Mouse (Mus musculus): ENCODE measurements around the gene Stk38l.
A peak's percentile ranks its signal among the peaks of the same experiment; 100 is the strongest.
"Not testable (repeated sequence)": the region's sequence is repeated elsewhere in the genome, so short reads cannot be mapped to it uniquely, and the experiment has no call there.

Stk38l gene

DNA sequence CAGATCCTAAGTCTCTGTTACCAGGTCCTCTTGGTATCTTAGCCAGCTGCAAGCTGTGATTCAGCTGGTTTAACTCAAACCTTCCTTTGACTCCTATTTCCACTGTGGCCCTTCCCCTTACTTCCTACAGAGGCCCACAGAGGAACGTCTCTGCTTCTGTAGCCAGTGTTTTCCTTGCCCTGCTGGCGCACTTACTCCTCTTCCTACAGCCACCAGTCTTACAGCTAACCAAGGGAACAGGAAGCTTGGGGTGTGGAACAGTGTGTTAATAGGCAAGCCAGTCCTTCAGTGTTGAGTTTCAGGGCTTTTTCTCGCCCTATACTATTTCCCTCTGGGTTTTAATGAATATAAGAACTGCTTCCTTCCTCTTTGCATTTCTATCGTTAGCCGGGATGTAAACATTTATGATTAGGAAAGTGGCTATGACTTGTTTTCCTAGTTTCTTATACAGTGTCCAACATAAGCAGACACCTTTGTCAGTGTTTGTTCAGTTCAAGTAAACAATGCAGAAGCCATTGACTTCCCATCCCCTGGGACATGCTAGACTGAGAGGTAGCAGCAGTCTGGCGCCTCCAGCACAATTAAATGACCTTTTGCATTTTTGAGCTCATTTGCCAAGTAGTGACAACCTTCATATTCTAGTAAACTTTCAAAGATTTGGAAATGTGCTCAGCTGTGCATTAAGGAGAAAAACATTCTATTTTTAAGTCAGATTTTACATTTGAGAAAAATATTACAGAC, 45.4 kb downstream of the Stk38l start:
- DNase-seq (ENCODE audit: extremely low spot score, low spot score): no peak

DNA sequence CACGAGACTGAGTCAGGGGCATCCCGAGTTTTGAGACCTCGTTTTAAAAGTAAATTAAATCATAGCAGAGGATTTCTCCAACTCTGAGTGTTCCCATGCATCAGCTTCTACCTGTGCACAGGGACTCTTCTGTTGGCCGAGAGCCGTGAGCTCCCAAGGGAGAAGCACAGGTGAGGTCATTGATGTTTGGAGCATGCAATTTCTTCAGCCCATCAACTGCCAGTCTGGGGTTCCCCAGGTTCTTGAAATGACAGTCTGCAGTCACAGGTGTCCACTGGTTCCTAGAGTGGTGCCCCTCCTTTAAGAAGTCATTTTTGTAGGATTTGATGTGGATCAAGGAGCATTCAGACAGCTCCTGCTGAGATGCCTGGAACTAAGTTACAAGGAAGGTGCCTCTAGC, 46.0 kb downstream of the Stk38l start:
- no peak for DNase-seq (ENCODE audit: extremely low spot score, low spot score)

DNA sequence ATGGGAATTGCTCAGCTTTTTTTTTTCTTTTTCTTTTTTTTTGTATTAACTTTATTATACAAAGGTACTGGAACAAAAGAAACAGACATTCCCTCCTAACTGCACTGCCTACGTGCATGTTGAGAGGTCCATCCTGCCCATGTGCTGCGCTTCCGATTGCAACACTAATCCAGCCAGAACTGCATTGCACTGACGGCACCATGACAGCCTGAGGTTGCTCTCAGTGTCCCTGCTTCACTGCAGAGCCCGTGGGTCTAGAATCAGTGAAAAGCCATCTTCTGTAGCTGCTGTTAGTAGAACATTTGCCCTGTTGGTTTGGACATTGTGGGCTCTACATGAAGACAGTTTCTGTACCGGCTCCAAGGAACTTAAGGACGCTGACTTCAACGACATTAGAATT, 51.1 kb downstream of the Stk38l start:
- DNase-seq (ENCODE audit: extremely low spot score, low spot score): not testable (repeated sequence)

DNA sequence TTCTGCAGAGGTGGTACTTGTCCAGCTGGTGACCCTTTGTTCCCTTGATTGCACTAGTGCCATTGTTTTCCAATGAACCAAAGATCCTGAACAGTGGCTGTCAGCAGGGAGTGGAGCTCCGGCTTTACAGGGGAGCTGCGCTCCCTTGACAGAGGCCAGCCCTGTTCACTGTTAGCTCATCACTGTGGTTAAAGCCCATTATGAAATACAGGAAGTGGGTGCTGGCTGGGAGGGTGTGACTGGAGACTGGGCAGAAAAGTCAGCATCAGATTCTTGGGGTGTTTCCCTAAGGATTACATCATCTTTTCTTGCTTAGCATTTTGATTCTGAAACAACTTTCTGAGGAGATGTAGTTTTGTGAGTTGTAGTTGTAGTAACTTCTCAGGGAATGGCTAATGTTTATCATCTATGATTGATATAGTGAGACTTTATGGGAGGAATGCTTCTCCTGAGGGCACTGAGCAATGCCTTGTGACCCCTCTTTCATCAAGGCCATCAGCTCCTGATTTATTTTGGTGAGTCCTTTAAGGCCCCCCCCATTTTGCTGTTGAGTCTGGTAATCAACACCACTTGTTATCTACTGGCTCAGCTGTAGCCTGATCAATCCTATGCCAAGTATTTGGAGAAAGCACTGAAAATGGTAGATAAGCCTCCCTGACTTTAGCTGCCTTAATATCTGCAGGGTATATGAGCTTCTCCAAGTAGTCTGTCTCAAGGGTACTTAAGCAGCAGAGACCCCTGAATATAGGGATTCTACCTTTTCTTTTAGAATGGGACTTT, 52.0 kb downstream of the Stk38l start:
- DNase-seq (ENCODE audit: extremely low spot score, low spot score): no peak

DNA sequence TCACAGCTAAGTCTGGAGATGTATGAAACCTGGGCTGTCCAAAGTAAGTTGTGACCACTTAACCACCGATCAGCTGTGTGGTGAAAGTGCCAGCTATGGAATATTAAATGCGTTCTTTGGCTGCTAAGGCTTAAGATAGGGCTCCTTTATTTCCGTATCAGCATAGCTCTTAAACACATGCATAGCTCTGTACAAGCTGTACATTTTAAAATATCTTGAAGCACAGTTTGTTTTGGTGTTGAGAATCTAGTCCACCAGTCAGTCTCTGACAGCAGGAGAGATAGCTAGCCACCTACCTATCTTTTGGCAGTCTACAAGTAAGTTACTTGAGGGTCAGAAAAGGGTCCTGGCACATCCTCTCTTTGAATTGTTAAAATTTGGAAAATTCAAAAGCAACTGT, 53.3 kb downstream of the Stk38l start:
- no peak for DNase-seq (ENCODE audit: extremely low spot score, low spot score)

DNA sequence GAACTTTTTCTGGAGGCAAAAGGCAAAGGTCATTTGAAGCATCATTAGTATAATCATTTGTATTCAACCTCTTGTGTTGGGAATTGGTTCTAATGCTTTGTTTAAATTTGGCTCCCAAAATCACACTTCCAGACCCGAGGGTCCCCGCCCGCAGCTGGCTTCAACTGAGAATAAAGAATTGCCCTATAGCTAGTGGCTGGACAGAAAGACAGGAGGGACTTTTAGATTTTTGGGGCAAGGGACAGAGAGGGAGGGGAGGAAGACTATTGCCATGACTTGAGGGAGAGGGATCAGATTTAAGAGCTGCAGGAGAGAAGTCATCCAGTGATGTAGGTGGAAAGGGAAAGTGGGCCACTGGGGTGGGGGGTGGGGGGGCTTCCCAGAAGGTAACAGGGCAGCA, 56.8 kb downstream of the Stk38l start:
- DNase-seq (ENCODE audit: extremely low spot score, low spot score): no peak

GRCm38 (mm10) chr6:146793527-146793926, 68.7 kb downstream of the Stk38l start:
- no peak for DNase-seq (ENCODE audit: extremely low spot score, low spot score)

DNA sequence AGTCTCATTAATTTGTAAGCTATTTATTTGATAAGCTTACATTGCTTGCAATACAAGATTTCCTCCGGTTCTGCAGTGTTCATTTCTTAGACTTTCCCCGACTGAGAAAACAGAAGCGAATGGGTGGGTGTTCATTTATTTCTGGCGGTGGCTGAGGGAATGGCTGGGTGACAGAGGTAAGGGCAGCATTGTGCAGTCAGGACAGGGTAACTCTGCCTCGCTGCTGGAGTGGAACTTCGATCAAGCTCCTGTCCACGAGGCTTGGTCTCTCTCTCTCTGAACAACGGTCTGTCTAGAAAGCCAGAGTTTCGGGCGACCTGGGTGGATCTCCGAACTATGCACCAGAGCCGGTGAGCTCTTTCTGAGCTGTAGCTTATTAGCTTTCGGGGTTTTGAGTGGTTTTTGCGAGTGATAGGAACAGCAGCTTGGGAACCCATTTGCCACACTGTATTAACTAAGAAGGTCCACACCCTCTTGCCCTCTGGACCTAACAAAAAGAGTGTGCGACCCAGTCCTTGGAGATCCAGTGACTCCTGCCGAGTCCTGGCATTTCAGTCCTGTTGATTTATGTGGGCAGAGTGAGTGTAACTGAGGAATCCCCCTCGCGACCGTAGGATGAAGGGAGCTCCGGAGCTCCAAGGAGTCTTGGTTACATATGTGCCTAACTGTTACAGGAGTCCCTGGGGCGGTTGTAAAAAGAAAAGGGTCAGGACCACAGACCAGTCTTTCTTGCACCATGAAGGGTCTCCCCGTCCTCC, 70.5 kb downstream of the Stk38l start:
- DNase-seq (ENCODE audit: extremely low spot score, low spot score): no peak

- peak; percentile 82 for DNase-seq (ENCODE audit: extremely low spot score, low spot score)
These were observed 71.2 kb downstream of the Stk38l start, which contains the start of gene Arntl2 for GRCm38 (mm10) chr6:146795924-146796545. Gene Arntl2 (plus strand): TSS chr6:146796055.

DNA sequence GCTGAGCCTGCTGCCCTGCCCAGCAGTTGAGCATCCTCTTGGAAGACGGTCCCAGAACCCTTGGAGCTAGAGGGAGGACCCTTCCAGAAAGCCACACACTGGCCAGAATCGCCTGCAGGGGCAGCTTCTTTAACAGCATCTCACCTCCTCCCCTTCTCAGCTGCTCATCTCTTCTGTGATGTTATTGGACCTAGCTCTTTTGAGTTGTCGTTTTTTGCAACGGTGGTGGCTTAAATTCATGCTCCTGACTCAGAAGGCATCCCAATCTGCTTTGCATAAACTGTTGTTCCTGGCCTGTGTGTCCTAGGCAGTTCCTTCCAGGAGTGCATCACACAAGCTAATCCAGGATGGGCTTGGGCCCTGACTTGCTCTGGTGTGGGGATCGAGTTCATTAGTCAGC, 72.7 kb downstream of the Stk38l start:
- DNase-seq (ENCODE audit: extremely low spot score, low spot score): no peak

DNA sequence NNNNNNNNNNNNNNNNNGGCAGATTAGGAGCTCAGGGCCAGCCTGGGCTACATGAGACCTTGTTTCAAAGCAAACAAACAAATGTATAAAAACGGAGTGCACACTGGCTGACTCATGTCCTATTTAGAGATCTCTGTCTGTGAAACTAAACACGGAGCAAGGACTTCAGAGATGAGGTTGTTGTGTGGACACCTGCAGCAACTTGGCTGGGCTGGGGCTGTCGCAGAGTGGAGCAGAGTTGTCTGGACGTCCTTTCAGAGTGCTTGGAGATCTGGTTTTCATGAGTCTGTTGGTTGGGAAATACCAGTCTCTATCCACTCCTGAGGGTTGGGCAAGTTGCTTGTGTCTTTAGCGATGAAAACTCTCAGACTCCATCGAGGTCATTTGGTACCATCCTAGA, 85.2 kb downstream of the Stk38l start:
- DNase-seq (ENCODE audit: extremely low spot score, low spot score): no peak

- DNase-seq (ENCODE audit: extremely low spot score, low spot score): no peak
These were observed 88.2 kb downstream of the Stk38l start for GRCm38 (mm10) chr6:146813007-146813406.

- DNase-seq (ENCODE audit: extremely low spot score, low spot score): no peak
These were observed 95.6 kb downstream of the Stk38l start for GRCm38 (mm10) chr6:146820177-146820965.

GRCm38 (mm10) chr6:146821958-146822357, 97.2 kb downstream of the Stk38l start:
- DNase-seq (ENCODE audit: extremely low spot score, low spot score): no peak

DNA sequence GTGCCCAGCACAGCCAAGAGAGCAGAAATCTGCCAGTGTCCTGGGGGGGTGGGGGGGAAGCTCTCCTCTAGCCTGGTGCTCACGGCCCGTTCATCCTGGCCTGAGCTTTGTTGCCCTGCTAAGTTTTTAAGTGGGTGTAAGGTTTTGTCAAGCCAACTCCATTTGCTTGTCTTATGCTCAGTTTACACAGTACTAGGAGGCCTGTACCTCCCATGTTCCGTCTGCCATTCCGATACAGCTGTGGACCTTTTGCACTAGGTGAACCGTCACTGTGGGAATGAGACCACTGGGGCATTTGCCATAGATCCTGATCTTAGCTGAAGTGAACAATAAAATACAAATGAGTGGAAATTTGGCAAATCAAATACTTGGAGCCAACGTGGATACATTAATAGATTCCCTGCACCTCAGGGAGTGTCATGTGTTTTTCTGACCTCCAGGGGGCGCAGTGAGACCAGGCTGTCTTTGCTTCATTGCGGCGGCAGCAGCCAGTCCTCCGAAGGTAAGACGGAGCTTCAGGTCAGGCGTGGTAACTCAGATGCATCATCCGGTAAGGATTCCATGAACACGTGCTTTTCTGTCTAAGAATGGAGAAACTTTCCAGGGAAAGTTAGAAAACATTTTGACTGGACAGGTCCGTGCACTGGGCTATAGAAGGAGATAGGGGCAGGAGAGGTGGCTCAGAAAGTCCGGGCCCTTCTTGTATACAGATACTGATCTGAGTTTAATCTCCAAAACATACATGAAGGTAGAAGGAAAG, 100.1 kb downstream of the Stk38l start:
- peak; percentile 70 for DNase-seq (ENCODE audit: extremely low spot score, low spot score)

- no peak for DNase-seq (ENCODE audit: extremely low spot score, low spot score)
These were observed 100.6 kb downstream of the Stk38l start for GRCm38 (mm10) chr6:146825487-146825773.
